Mouse (Mus musculus) embryonic fibroblast, embryonic 13.5 days (primary cell): ENCODE measurements around the gene Gpr146. TPM values are rescaled to one million over a fixed set of nuclear protein-coding genes. Genes with fewer than 3 reads are reported as not detected.

Experiments
- H3K27ac ChIP-seq: 2 replicates; pipeline ENCODE4 v1.5.1; 2012; ENCODE audit warnings: low read length, control low read depth, inconsistent platforms; ENCODE audit not compliant: insufficient read depth
- H3K4me1 ChIP-seq: 2 replicates; pipeline ENCODE4 v1.6.1; 2011; ENCODE audit warnings: low read length; ENCODE audit not compliant: control insufficient read depth, insufficient read depth
- H3K4me3 ChIP-seq: 2 replicates; pipeline ENCODE4 v1.5.1; 2011; ENCODE audit warnings: mild to moderate bottlenecking, control low read depth, low read length; ENCODE audit not compliant: insufficient read depth
- CTCF ChIP-seq: IDR thresholded peaks from 2 replicates; pipeline ENCODE4 v1.5.1; 2011; ENCODE audit warnings: mild to moderate bottlenecking, control low read depth, low read length, moderate library complexity, borderline replicate concordance; ENCODE audit not compliant: insufficient read depth
- POLR2A ChIP-seq: IDR thresholded peaks from 2 replicates; pipeline ENCODE4 v1.6.1; 2011; ENCODE audit warnings: low read depth, mild to moderate bottlenecking, control low read depth, low read length, moderate library complexity
- polyA plus RNA-seq: library from polyadenylated mRNA; stranded (reverse); fragments of >200 nt; gene quantifications from 2 replicates; pipeline ENCODE4 v1.2.4, GENCODE M21; 2011; ENCODE audit warnings: low read depth; ENCODE audit not compliant: missing spikeins, insufficient read length

The Gpr146 gene
- polyA plus RNA-seq, 1 experiment, result 0.88 TPM

- no peak overlapping the region for H3K27ac ChIP-seq
- no peak for TF ChIP-seq CTCF
- no peak for TF ChIP-seq POLR2A
- no peaks in the 10 kb centered on the region for H3K4me1 ChIP-seq
- H3K4me3 ChIP-seq, result no peak overlapping the region
Observed at GRCm38 (mm10) chr5:139338891-139339290, 38.6 kb upstream of the Gpr146 start.

- peak overlapping the region; percentile 75 for H3K4me3 ChIP-seq
- no peaks in the 10 kb centered on the region for H3K4me1 ChIP-seq
- TF ChIP-seq POLR2A, result no peak
- peak; percentile 82 for TF ChIP-seq CTCF
- no peak overlapping the region for H3K27ac ChIP-seq
Observed at GRCm38 (mm10) chr5:139344021-139344686, 33.3 kb upstream of the Gpr146 start.

GRCm38 (mm10) chr5:139344687-139345363 lies 32.7 kb upstream of the Gpr146 start:
- 0 out of 2 replicates have a peak overlapping the region, but pooled peaks have one; percentile 17 for H3K27ac ChIP-seq
- H3K4me3 ChIP-seq, result peak overlapping the region; percentile 75
- H3K4me1 ChIP-seq, result no peaks in the 10 kb centered on the region
- TF ChIP-seq POLR2A (peak; percentile 89), CTCF (no peak)

- Histone ChIP-seq H3K4me3 (no peak overlapping the region), H3K4me1 (no peaks in the 10 kb centered on the region), H3K27ac (no peak overlapping the region)
- TF ChIP-seq POLR2A (no peak), CTCF (no peak)
Observed at GRCm38 (mm10) chr5:139345364-139345714, 32.2 kb upstream of the Gpr146 start.

- TF ChIP-seq POLR2A, result no peak
- TF ChIP-seq CTCF, result no peak
- H3K4me1 ChIP-seq, result no peaks in the 10 kb centered on the region
- no peak overlapping the region for H3K27ac ChIP-seq
Observed at GRCm38 (mm10) chr5:139347225-139347624, 30.3 kb upstream of the Gpr146 start.

GRCm38 (mm10) chr5:139349713-139350112 lies 27.8 kb upstream of the Gpr146 start:
- TF ChIP-seq POLR2A (no peak), CTCF (no peak)
- H3K27ac ChIP-seq, result no peak overlapping the region
- no peak overlapping the region for H3K4me3 ChIP-seq
- no peaks in the 10 kb centered on the region for H3K4me1 ChIP-seq

More at GRCm38 (mm10) chr5:139347225-139347624, 30.3 kb upstream of the Gpr146 start:
- H3K4me3 ChIP-seq, result no peak overlapping the region

- no peaks in the 10 kb centered on the region for H3K4me1 ChIP-seq
- H3K27ac ChIP-seq, result no peak within 1 kb of the TSS
- no peak within 1 kb of the TSS for H3K4me3 ChIP-seq
- TF ChIP-seq CTCF (no peak), POLR2A (no peak)
Observed at GRCm38 (mm10) chr5:139351134-139351533, 26.4 kb upstream of the Gpr146 start, which contains the start of gene Cox19. Cox19 (minus strand) TSS chr5:139351418.

GRCm38 (mm10) chr5:139351628-139352027 lies 25.9 kb upstream of the Gpr146 start:
- no peak overlapping the region for H3K27ac ChIP-seq
- no peak overlapping the region for H3K4me3 ChIP-seq
- TF ChIP-seq CTCF (no peak), POLR2A (no peak)
- H3K4me1 ChIP-seq, result no peaks in the 10 kb centered on the region

- no peak for TF ChIP-seq POLR2A
- TF ChIP-seq CTCF, result no peak
- no peaks in the 10 kb centered on the region for H3K4me1 ChIP-seq
- no peak within 1 kb of the TSS for H3K27ac ChIP-seq
- H3K4me3 ChIP-seq, result no peak within 1 kb of the TSS
Observed at GRCm38 (mm10) chr5:139352317-139352716, 25.2 kb upstream of the Gpr146 start, which contains the start of gene Cyp2w1. Cyp2w1 (plus strand) TSS chr5:139352617.

GRCm38 (mm10) chr5:139353496-139353895 lies 24.0 kb upstream of the Gpr146 start:
- TF ChIP-seq CTCF (no peak), POLR2A (no peak)
- H3K4me3 ChIP-seq, result no peak overlapping the region
- no peaks in the 10 kb centered on the region for H3K4me1 ChIP-seq
- H3K27ac ChIP-seq, result no peak overlapping the region
